Mouse (Mus musculus) limb, embryonic 13.5 days (tissue): ENCODE data around the gene Nosip. TPM values are rescaled to one million over a fixed set of nuclear protein-coding genes. Genes with fewer than 3 reads are reported as not detected.
A peak's percentile ranks its signal among the peaks of the same experiment; 100 is the strongest.

Experiments used
- ATAC-seq: fragments of 200-750 bp; cut with Nextera tagmentation; 2 replicates; pipeline ENCODE4 v1.8.0; 2017; ENCODE audit warnings: low read depth, moderate number of reproducible peaks, moderate TSS enrichment; ENCODE audit not compliant: low FRiP score
- H3K27ac ChIP-seq: fragments of 300-500 bp; sonication (generic); 2 replicates; pipeline ENCODE4 v1.5.1; 2015; ENCODE audit warnings: inconsistent platforms, mild to moderate bottlenecking, moderate library complexity
- H3K27me3 ChIP-seq: fragments of 300-500 bp; sonication (generic); 2 replicates; pipeline ENCODE4 v1.6.1; 2015; ENCODE audit warnings: mild to moderate bottlenecking, inconsistent platforms
- H3K36me3 ChIP-seq: fragments of 300-500 bp; sonication (generic); 2 replicates; pipeline ENCODE4 v1.6.1; 2015; ENCODE audit warnings: inconsistent platforms, mild to moderate bottlenecking, moderate library complexity
- H3K4me1 ChIP-seq: fragments of 300-500 bp; sonication (generic); 2 replicates; pipeline ENCODE4 v1.6.1; 2015; ENCODE audit warnings: inconsistent platforms
- H3K4me2 ChIP-seq: fragments of 300-500 bp; sonication (generic); replicated peaks from 2 replicates; pipeline ENCODE4 v1.6.1; 2015; ENCODE audit warnings: inconsistent platforms, mild to moderate bottlenecking, moderate library complexity
- H3K4me3 ChIP-seq: fragments of 300-500 bp; sonication (generic); 2 replicates; pipeline ENCODE4 v1.5.1; 2015; ENCODE audit warnings: moderate library complexity, mild to moderate bottlenecking, inconsistent platforms
- H3K9ac ChIP-seq: fragments of 300-500 bp; sonication (generic); 2 replicates; pipeline ENCODE4 v1.6.1; 2015; ENCODE audit warnings: mild to moderate bottlenecking, inconsistent platforms
- H3K9me3 ChIP-seq: fragments of 300-500 bp; sonication (generic); 2 replicates; pipeline ENCODE4 v1.6.1; 2016; ENCODE audit warnings: inconsistent platforms
- WGBS: fragments of 180-500 bp; shearing (Covaris S2); methylation state at CpG from one replicate; pipeline ENCODE4 v1.1.7; 2015; 5-methylcytosine and 5-hydroxymethylcytosine counted together
- polyA plus RNA-seq: library from polyadenylated mRNA; unstranded; fragments of >200 nt; fragmentation: Nextera tagmentation; extraction: Ambion mirVana; gene quantifications from 2 replicates; pipeline ENCODE4 v1.2.1, GENCODE M21; 2015

The Nosip gene
- polyA plus RNA-seq, 1 experiment from 2014 or later = 71.2 TPM

- 94% methylated on average over 9 of the region's 9 CpGs for whole genome bisulfite sequencing
Measured at GRCm38 (mm10) chr7:45038411-45038810, 23.8 kb upstream of the Nosip start.

GRCm38 (mm10) chr7:45040851-45041250 lies 21.4 kb upstream of the Nosip start:
- Histone ChIP-seq H3K4me3 (no peak overlapping the region), H3K9ac (no peak overlapping the region), H3K4me1 (no peaks in the 10 kb centered on the region), H3K9me3 (no peaks in the 10 kb centered on the region), H3K27ac (no peak overlapping the region), H3K36me3 (peaks cover 99% of the 10 kb centered on the region), H3K27me3 (no peaks in the 10 kb centered on the region), H3K4me2 (no peak overlapping the region)
- ATAC-seq = no peak
- WGBS = 91% methylated on average over 9 of the region's 9 CpGs

More at GRCm38 (mm10) chr7:45038411-45038810, 23.8 kb upstream of the Nosip start:
- Histone ChIP-seq H3K27me3 (no peaks in the 10 kb centered on the region), H3K36me3 (peaks cover 99% of the 10 kb centered on the region), H3K4me2 (no peak overlapping the region), H3K9ac (no peak overlapping the region), H3K9me3 (no peaks in the 10 kb centered on the region), H3K4me1 (no peaks in the 10 kb centered on the region), H3K4me3 (no peak overlapping the region), H3K27ac (no peak overlapping the region)
- no peak for ATAC-seq

- no peak overlapping the region for H3K27ac ChIP-seq
- no peak for ATAC-seq
- H3K9ac ChIP-seq = no peak overlapping the region
- H3K36me3 ChIP-seq = peaks cover 99% of the 10 kb centered on the region
- no peaks in the 10 kb centered on the region for H3K9me3 ChIP-seq
- H3K4me3 ChIP-seq = no peak overlapping the region
- no peaks in the 10 kb centered on the region for H3K27me3 ChIP-seq
- WGBS = 96% methylated on average over 14 of the region's 14 CpGs
- no peak overlapping the region for H3K4me2 ChIP-seq
- no peaks in the 10 kb centered on the region for H3K4me1 ChIP-seq
Measured at GRCm38 (mm10) chr7:45043307-45043706, 18.9 kb upstream of the Nosip start.

- 95% methylated on average over 22 of the region's 22 CpGs for WGBS
- Histone ChIP-seq H3K9me3 (no peaks in the 10 kb centered on the region), H3K4me2 (no peak overlapping the region), H3K9ac (no peak overlapping the region), H3K4me1 (peaks cover 7% of the 10 kb centered on the region; the same call in 1 of the 2 replicates), H3K27me3 (no peaks in the 10 kb centered on the region), H3K36me3 (peaks cover 100% of the 10 kb centered on the region), H3K27ac (no peak overlapping the region), H3K4me3 (no peak overlapping the region)
- no peak for ATAC-seq
Measured at GRCm38 (mm10) chr7:45045741-45046140, 16.5 kb upstream of the Nosip start.

GRCm38 (mm10) chr7:45046853-45047350 lies 15.3 kb upstream of the Nosip start:
- H3K4me3 ChIP-seq = no peak overlapping the region
- no peaks in the 10 kb centered on the region for H3K27me3 ChIP-seq
- no peak overlapping the region for H3K27ac ChIP-seq
- no peaks in the 10 kb centered on the region for H3K9me3 ChIP-seq
- H3K36me3 ChIP-seq = peaks cover 89% of the 10 kb centered on the region
- no peak for ATAC-seq
- no peak overlapping the region for H3K4me2 ChIP-seq
- peaks cover 18% of the 10 kb centered on the region for H3K4me1 ChIP-seq
- no peak overlapping the region for H3K9ac ChIP-seq
- 94% methylated on average over 26 of the region's 26 CpGs for WGBS

GRCm38 (mm10) chr7:45047491-45047890 lies 14.7 kb upstream of the Nosip start:
- WGBS = 95% methylated on average over 14 of the region's 14 CpGs
- H3K9me3 ChIP-seq = no peaks in the 10 kb centered on the region
- no peak for ATAC-seq
- H3K4me3 ChIP-seq = no peak overlapping the region
- H3K36me3 ChIP-seq = peaks cover 83% of the 10 kb centered on the region
- H3K27ac ChIP-seq = no peak overlapping the region
- no peaks in the 10 kb centered on the region for H3K27me3 ChIP-seq
- peaks cover 19% of the 10 kb centered on the region for H3K4me1 ChIP-seq
- no peak overlapping the region for H3K4me2 ChIP-seq
- H3K9ac ChIP-seq = no peak overlapping the region

- Histone ChIP-seq H3K36me3 (peaks cover 75% of the 10 kb centered on the region), H3K9me3 (no peaks in the 10 kb centered on the region), H3K4me2 (no peak overlapping the region), H3K27ac (no peak overlapping the region), H3K27me3 (no peaks in the 10 kb centered on the region), H3K4me3 (no peak overlapping the region), H3K9ac (no peak overlapping the region), H3K4me1 (peaks cover 19% of the 10 kb centered on the region)
- ATAC-seq = no peak
- 93% methylated on average over 38 of the region's 38 CpGs for WGBS
Measured at GRCm38 (mm10) chr7:45048001-45048890, 14.0 kb upstream of the Nosip start.

GRCm38 (mm10) chr7:45048923-45049657 lies 13.1 kb upstream of the Nosip start:
- peaks cover 67% of the 10 kb centered on the region for H3K36me3 ChIP-seq

GRCm38 (mm10) chr7:45050945-45051600 lies 11.2 kb upstream of the Nosip start:
- peak overlapping the region; percentile 97 for H3K4me2 ChIP-seq
- H3K36me3 ChIP-seq = peaks cover 47% of the 10 kb centered on the region
- H3K9me3 ChIP-seq = no peaks in the 10 kb centered on the region
- peak overlapping the region; percentile 87 for H3K9ac ChIP-seq
- peak; percentile 42 for ATAC-seq
- 3% methylated on average over 16 of the region's 16 CpGs for WGBS
- H3K27me3 ChIP-seq = no peaks in the 10 kb centered on the region
- H3K4me1 ChIP-seq = peaks cover 24% of the 10 kb centered on the region
- H3K27ac ChIP-seq = peak overlapping the region; percentile 99
- peak overlapping the region; percentile 84 for H3K4me3 ChIP-seq

More at GRCm38 (mm10) chr7:45048923-45049657, 13.1 kb upstream of the Nosip start:
- Histone ChIP-seq H3K27me3 (no peaks in the 10 kb centered on the region), H3K9ac (no peak overlapping the region), H3K4me3 (no peak overlapping the region), H3K27ac (no peak overlapping the region), H3K9me3 (no peaks in the 10 kb centered on the region), H3K4me2 (no peak overlapping the region), H3K4me1 (peaks cover 19% of the 10 kb centered on the region)
- ATAC-seq = no peak
- WGBS = 88% methylated on average over 23 of the region's 23 CpGs

GRCm38 (mm10) chr7:45051601-45051974 lies 10.6 kb upstream of the Nosip start:
- no peaks in the 10 kb centered on the region for H3K9me3 ChIP-seq
- H3K27me3 ChIP-seq = no peaks in the 10 kb centered on the region
- WGBS = 2% methylated on average over 13 of the region's 13 CpGs
- peak overlapping the region; percentile 99 for H3K27ac ChIP-seq
- H3K36me3 ChIP-seq = peaks cover 42% of the 10 kb centered on the region
- H3K4me2 ChIP-seq = peak overlapping the region; percentile 97
- peak overlapping the region; percentile 87 for H3K9ac ChIP-seq
- ATAC-seq = no peak
- peaks cover 24% of the 10 kb centered on the region for H3K4me1 ChIP-seq
- H3K4me3 ChIP-seq = peak overlapping the region; percentile 84

GRCm38 (mm10) chr7:45052181-45052861 lies 9.9 kb upstream of the Nosip start:
- Histone ChIP-seq H3K4me3 (peak overlapping the region; percentile 84), H3K27ac (peak overlapping the region; percentile 99), H3K4me2 (peak overlapping the region; percentile 97), H3K9me3 (no peaks in the 10 kb centered on the region), H3K36me3 (peaks cover 35% of the 10 kb centered on the region), H3K9ac (peak overlapping the region; percentile 87), H3K4me1 (peaks cover 24% of the 10 kb centered on the region), H3K27me3 (no peaks in the 10 kb centered on the region)
- WGBS = under 1% methylated on average over 38 of the region's 38 CpGs
- ATAC-seq = no peak
